Mouse (Mus musculus): ENCODE measurements around the gene Pced1b. TPM values are rescaled to one million over a fixed set of nuclear protein-coding genes. Genes with fewer than 3 reads are reported as not detected.

Gene Pced1b
- total and polyA plus RNA-seq, 2 experiments from 2014 or later: 0.89 to 2.6 TPM

DNA sequence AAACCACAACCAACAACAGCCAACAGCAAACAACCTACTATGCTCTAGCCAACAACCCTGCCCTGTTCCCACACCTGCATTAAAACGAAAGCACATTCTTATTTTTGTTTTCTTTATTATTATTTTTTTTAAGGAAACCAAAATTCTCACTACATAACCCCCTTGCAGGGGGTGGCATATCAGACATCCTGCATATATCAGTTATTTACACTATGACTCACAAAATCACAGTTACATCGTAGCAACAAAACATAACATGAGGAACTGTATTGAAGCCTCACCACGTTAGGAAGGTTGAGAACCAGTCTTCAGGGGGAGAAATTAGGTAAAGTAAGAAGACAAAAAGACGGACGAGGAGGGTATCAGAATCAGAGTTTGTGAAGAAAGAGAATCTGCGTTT, 159.2 kb downstream of the Pced1b start:
- no peak overlapping the region for H3K27ac ChIP-seq (ENCODE audit: low read depth)
- H3K4me2 ChIP-seq (ENCODE audit: low read depth, low read length): no peak overlapping the region
- ATAC-seq (ENCODE audit: insufficient read depth, low read depth): no peak
- TF ChIP-seq EP300 (IDR thresholded peaks at IDR 0.05; ENCODE audit: low read depth): no peak
- TF ChIP-seq CTCF (IDR thresholded peaks at IDR 0.05; ENCODE audit: low read depth): no peak
- H3K36me3 ChIP-seq (replicated peaks; ENCODE audit: control insufficient read depth, insufficient read depth, low read length): no peaks in the 10 kb centered on the region
- 80% methylated on average over 6 of the region's 6 CpGs for WGBS
- no peaks in the 10 kb centered on the region for H3K4me1 ChIP-seq (ENCODE audit: control insufficient read depth, insufficient read depth)
- H3K9me3 ChIP-seq (replicated peaks; ENCODE audit: control insufficient read depth, low read length): no peaks in the 10 kb centered on the region
- H3K4me3 ChIP-seq (ENCODE audit: low read depth, low read length): no peak overlapping the region
- H3K27me3 ChIP-seq (ENCODE audit: control insufficient read depth, insufficient read depth, low read length): no peaks in the 10 kb centered on the region
- no peak overlapping the region for H3K9ac ChIP-seq (replicated peaks; ENCODE audit: low read depth, low read length)
- no peak for DNase-seq (ENCODE audit: low spot score)

DNA sequence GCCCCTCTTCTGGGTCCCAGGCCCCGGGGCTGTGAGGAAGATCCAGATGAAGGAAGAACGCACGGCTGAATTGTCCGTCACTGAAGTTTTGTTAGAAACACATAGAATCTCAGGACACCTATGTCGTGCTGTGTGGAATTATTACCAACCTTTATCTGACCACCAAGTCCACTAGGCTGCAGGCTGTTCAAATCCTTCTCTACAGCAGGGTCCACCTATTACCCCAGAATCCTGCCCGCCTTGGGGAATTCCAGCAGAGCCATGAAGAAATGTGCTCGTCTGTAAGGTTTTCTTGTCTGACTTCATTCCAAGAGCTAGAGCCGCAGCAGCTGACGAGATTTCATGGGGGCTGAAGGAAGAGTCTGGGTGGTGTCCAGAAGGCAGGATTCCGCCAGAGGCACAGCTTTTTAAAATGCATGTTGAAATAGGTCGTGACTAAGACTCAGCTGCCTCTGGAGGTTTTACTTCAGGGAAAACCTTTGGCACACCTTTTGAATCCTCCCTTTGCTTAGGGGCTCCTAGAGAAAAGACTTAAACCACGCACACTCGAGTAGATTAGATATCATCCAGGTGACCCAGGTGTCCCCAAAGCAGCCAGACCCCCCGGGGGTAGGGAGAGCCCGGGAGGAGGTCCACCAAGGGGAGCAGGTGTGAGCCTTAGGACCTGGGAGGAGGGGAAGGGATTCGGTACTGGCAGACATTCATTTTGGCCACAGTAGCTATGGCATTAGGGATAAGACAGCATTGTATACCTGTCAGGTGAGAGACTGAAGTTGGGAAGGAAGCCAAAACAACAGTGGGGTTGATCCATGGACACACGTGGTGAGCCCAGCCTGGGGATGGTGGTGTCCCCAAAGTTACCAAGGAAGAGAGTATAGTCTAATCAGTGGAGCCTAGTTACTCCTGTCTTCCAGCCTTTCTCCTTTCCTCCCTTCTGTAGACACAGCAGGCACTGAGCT, 160.9 kb downstream of the Pced1b start:
- TF ChIP-seq CTCF (IDR thresholded peaks at IDR 0.05; ENCODE audit: low read depth) (no peak), EP300 (IDR thresholded peaks at IDR 0.05; ENCODE audit: low read depth) (no peak)
- 52% methylated on average over 17 of the region's 17 CpGs for WGBS
- DNase-seq (ENCODE audit: low spot score) (no peak), ATAC-seq (ENCODE audit: insufficient read depth, low read depth) (no peak)
- H3K27me3 ChIP-seq (ENCODE audit: control insufficient read depth, insufficient read depth, low read length): no peaks in the 10 kb centered on the region
- no peaks in the 10 kb centered on the region for H3K9me3 ChIP-seq (replicated peaks; ENCODE audit: control insufficient read depth, low read length)
- no peak overlapping the region for H3K4me3 ChIP-seq (ENCODE audit: low read depth, low read length)
- no peaks in the 10 kb centered on the region for H3K4me1 ChIP-seq (ENCODE audit: control insufficient read depth, insufficient read depth)
- H3K36me3 ChIP-seq (replicated peaks; ENCODE audit: control insufficient read depth, insufficient read depth, low read length): no peaks in the 10 kb centered on the region
- no peak overlapping the region for H3K9ac ChIP-seq (replicated peaks; ENCODE audit: low read depth, low read length)
- H3K27ac ChIP-seq (ENCODE audit: low read depth): no peak overlapping the region
- H3K4me2 ChIP-seq (ENCODE audit: low read depth, low read length): no peak overlapping the region

DNA sequence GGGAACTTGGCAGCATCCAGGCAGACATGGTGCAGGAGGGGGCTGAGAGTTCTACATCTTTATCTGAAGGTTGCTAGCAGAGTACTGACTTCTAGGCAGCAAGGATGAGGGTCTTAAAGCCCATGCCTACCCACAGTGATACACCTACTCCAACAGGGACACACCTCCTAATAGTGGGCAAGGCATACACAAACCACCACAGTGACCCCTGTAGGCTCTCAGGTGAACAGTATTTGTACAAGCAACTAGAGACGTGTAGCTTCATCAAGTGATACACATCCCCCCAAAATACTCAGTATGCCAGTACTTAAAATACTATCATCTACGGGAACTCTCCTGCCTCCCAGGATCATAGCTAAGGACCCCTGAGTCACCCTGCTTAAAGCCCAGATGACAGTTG, 164.2 kb downstream of the Pced1b start:
- H3K27me3 ChIP-seq (ENCODE audit: control insufficient read depth, insufficient read depth, low read length): no peaks in the 10 kb centered on the region
- no peaks in the 10 kb centered on the region for H3K4me1 ChIP-seq (ENCODE audit: control insufficient read depth, insufficient read depth)
- DNase-seq (ENCODE audit: low spot score) (no peak), ATAC-seq (ENCODE audit: insufficient read depth, low read depth) (no peak)
- no peaks in the 10 kb centered on the region for H3K9me3 ChIP-seq (replicated peaks; ENCODE audit: control insufficient read depth, low read length)
- H3K4me2 ChIP-seq (ENCODE audit: low read depth, low read length): no peak overlapping the region
- TF ChIP-seq EP300 (IDR thresholded peaks at IDR 0.05; ENCODE audit: low read depth): no peak
- TF ChIP-seq CTCF (IDR thresholded peaks at IDR 0.05; ENCODE audit: low read depth): no peak
- no peak overlapping the region for H3K27ac ChIP-seq (ENCODE audit: low read depth)
- H3K9ac ChIP-seq (replicated peaks; ENCODE audit: low read depth, low read length): no peak overlapping the region
- WGBS: 92% methylated on average over 2 of the region's 2 CpGs
- H3K4me3 ChIP-seq (ENCODE audit: low read depth, low read length): no peak overlapping the region
- no peaks in the 10 kb centered on the region for H3K36me3 ChIP-seq (replicated peaks; ENCODE audit: control insufficient read depth, insufficient read depth, low read length)

DNA sequence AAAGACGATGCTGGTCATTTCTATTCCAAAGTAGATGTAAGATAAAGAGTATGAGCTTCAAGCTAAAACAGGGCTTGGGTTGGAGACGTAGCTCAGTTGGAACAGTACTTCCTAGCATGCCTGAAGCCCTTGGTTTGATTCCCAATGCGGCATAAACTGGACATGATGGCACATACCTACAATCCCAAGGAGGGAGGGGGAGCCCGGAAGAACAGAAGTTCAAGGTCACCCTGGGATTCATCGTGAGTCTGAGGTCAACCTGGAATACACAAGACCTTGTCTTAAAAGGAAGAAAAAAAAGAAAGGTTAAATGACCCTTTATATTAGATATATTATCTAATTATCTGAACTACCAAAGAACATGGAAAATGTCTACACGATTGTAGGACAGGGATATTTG, 164.8 kb downstream of the Pced1b start:
- 79% methylated on average over 6 of the region's 6 CpGs for WGBS
- Histone ChIP-seq H3K4me2 (ENCODE audit: low read depth, low read length) (no peak overlapping the region), H3K27ac (ENCODE audit: low read depth) (no peak overlapping the region), H3K9me3 (replicated peaks; ENCODE audit: control insufficient read depth, low read length) (no peaks in the 10 kb centered on the region), H3K4me1 (ENCODE audit: control insufficient read depth, insufficient read depth) (no peaks in the 10 kb centered on the region), H3K36me3 (replicated peaks; ENCODE audit: control insufficient read depth, insufficient read depth, low read length) (no peaks in the 10 kb centered on the region), H3K27me3 (ENCODE audit: control insufficient read depth, insufficient read depth, low read length) (no peaks in the 10 kb centered on the region), H3K9ac (replicated peaks; ENCODE audit: low read depth, low read length) (no peak overlapping the region), H3K4me3 (ENCODE audit: low read depth, low read length) (no peak overlapping the region)
- no peak for ATAC-seq (ENCODE audit: insufficient read depth, low read depth)
- DNase-seq (ENCODE audit: low spot score): no peak
- TF ChIP-seq EP300 (IDR thresholded peaks at IDR 0.05; ENCODE audit: low read depth) (no peak), CTCF (IDR thresholded peaks at IDR 0.05; ENCODE audit: low read depth) (no peak)

DNA sequence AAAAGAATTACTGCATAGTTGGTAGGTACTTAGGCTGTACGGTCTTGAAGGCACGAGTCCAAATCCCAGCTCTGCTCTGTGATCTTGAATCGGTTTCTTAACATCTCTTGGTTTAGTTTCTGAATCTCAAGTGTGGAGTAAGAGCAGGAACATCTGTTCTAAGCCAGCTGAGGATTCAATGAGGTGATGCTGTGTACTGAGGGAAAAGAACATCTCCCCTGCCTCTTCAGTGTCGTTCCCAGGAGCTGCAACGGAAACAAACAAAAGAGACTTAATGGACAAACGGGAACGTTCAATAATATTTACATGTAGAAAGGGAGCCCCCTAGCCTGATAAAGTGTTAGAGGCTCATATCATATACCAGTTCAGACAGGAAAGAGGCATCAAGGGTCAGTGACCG, 165.4 kb downstream of the Pced1b start:
- ATAC-seq (ENCODE audit: insufficient read depth, low read depth) (no peak), DNase-seq (ENCODE audit: low spot score) (no peak)
- Histone ChIP-seq H3K36me3 (replicated peaks; ENCODE audit: control insufficient read depth, insufficient read depth, low read length) (no peaks in the 10 kb centered on the region), H3K9me3 (replicated peaks; ENCODE audit: control insufficient read depth, low read length) (no peaks in the 10 kb centered on the region), H3K4me1 (ENCODE audit: control insufficient read depth, insufficient read depth) (no peaks in the 10 kb centered on the region), H3K4me3 (ENCODE audit: low read depth, low read length) (no peak overlapping the region), H3K4me2 (ENCODE audit: low read depth, low read length) (no peak overlapping the region), H3K27me3 (ENCODE audit: control insufficient read depth, insufficient read depth, low read length) (no peaks in the 10 kb centered on the region), H3K27ac (ENCODE audit: low read depth) (no peak overlapping the region), H3K9ac (replicated peaks; ENCODE audit: low read depth, low read length) (no peak overlapping the region)
- TF ChIP-seq EP300 (IDR thresholded peaks at IDR 0.05; ENCODE audit: low read depth) (no peak), CTCF (IDR thresholded peaks at IDR 0.05; ENCODE audit: low read depth) (no peak)
- 87% methylated on average over 8 of the region's 8 CpGs for WGBS
